12 mouse cellular contexts compared by ENCODE assay signal in the genomic region with DNA sequence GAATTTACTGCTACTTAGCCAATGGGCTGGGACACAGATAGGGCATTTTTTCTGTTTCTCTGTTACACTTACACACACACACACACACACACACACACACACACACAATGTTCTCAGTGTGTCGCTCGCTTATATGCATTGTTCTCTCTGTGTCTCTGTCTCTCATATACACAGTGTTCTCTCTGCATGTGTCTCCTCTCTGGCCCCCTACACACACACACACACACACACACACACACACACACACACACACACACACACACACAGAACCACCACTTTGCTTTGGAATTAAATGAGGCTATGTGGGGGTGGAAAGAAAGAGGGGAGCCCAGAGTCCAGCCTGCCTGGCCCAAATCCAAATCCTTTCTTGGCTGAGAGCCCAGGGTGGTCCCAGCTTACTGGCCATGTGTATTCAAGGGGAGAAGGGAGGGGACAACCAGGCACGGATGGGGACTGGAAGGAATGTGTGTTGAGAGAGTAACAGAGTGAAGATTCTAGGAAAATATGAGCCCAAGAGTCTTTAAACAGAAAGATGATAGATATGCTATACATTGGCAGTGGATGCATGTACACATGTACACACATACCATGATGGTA. TPM values are rescaled to one million over a fixed set of nuclear protein-coding genes. Genes with fewer than 3 reads are reported as not detected.
DNase-seq lines count a peak whose midpoint lies in the region; ATAC-seq lines count a peak whose summit lies in the region.
"Had no signal": no experiment of that assay in that cellular context is flagged by ENCODE, and none has a peak within 500 bp of the region (broad histone marks: within the 10 kb centered on the region; RNA-seq: fewer than 3 reads in every experiment).

No protein-coding gene starts in this region.

- intact Hi-C loops in left cerebral cortex, postnatal 4 days (cut with DNase I) = no loop called here
- intact Hi-C loops in left cerebral cortex, postnatal 36 days (cut with DNase I) = no loop called here

- H3K36me3 ChIP-seq in embryonic facial prominence, embryonic 12.5 days = no peaks in the 10 kb centered on the region
- H3K36me3 ChIP-seq in embryonic facial prominence, embryonic 10.5 days (replicated peaks) = no peaks in the 10 kb centered on the region
- no peaks in the 10 kb centered on the region for H3K36me3 ChIP-seq in forebrain, embryonic 15.5 days
- no peaks in the 10 kb centered on the region for H3K36me3 ChIP-seq in neural tube, embryonic 12.5 days
- H3K36me3 ChIP-seq: kidney, embryonic 15.5 days had no signal

- whole genome bisulfite sequencing in embryonic facial prominence, embryonic 12.5 days = 49% methylated on average over 3 of the region's 3 CpGs
- whole genome bisulfite sequencing in embryonic facial prominence, embryonic 10.5 days = 75% methylated on average over 3 of the region's 3 CpGs
- WGBS in forebrain, embryonic 15.5 days = 11% methylated on average over 3 of the region's 3 CpGs
- 63% methylated on average over 3 of the region's 3 CpGs for WGBS in neural tube, embryonic 12.5 days

- H3K4me1 ChIP-seq in embryonic facial prominence, embryonic 12.5 days = peaks cover 10% of the 10 kb centered on the region; the same call in 1 of the 2 replicates
- H3K4me1 ChIP-seq in embryonic facial prominence, embryonic 10.5 days = no peaks in the 10 kb centered on the region
- peaks cover 14% of the 10 kb centered on the region for H3K4me1 ChIP-seq in forebrain, embryonic 15.5 days
- peaks cover 14% of the 10 kb centered on the region; the same call in 1 of the 2 replicates for H3K4me1 ChIP-seq in neural tube, embryonic 12.5 days

- DNase-seq in embryonic facial prominence, embryonic 10.5 days (ENCODE audit: low spot score) = no peak
- peak; percentile 92 for DNase-seq in left cerebral cortex, postnatal 4 days
- no peak for DNase-seq in left cerebral cortex, postnatal 36 days (ENCODE audit: low spot score in 2 of 2)
- DNase-seq in adrenal gland, postnatal 25 days = no peak
- DNase-seq: adrenal gland, adult 2 months; B cell, adult 2 months; lung, postnatal 4 days had no signal

- H3K27ac ChIP-seq in embryonic facial prominence, embryonic 12.5 days = no peak overlapping the region
- no peak overlapping the region for H3K27ac ChIP-seq in embryonic facial prominence, embryonic 10.5 days (replicated peaks)
- H3K27ac ChIP-seq in forebrain, embryonic 15.5 days (replicated peaks) = peak overlapping the region; percentile 40; the same call in 1 of the 2 replicates
- no peak overlapping the region for H3K27ac ChIP-seq in neural tube, embryonic 12.5 days
- H3K27ac ChIP-seq: kidney, embryonic 15.5 days had no signal

- peaks cover 33% of the 10 kb centered on the region for H3K27me3 ChIP-seq in embryonic facial prominence, embryonic 12.5 days
- H3K27me3 ChIP-seq in embryonic facial prominence, embryonic 10.5 days (replicated peaks; ENCODE audit: low read depth, poor library complexity, severe bottlenecking) = peaks cover 33% of the 10 kb centered on the region
- peaks cover 3% of the 10 kb centered on the region; the same call in 1 of the 2 replicates for H3K27me3 ChIP-seq in forebrain, embryonic 15.5 days
- H3K27me3 ChIP-seq in neural tube, embryonic 12.5 days (replicated peaks) = peaks cover 17% of the 10 kb centered on the region

- H3K4me3 ChIP-seq in embryonic facial prominence, embryonic 12.5 days = no peak overlapping the region
- no peak overlapping the region for H3K4me3 ChIP-seq in embryonic facial prominence, embryonic 10.5 days
- H3K4me3 ChIP-seq in forebrain, embryonic 15.5 days = no peak overlapping the region
- H3K4me3 ChIP-seq in neural tube, embryonic 12.5 days = no peak overlapping the region
- H3K4me3 ChIP-seq: kidney, embryonic 15.5 days had no signal

- peak; percentile 69; the same call in 1 of the 2 replicates for ATAC-seq in embryonic facial prominence, embryonic 12.5 days (ENCODE audit: insufficient number of reproducible peaks, insufficient read depth, low FRiP score, low TSS enrichment)
- ATAC-seq in forebrain, embryonic 15.5 days (replicated peaks) = peak; percentile 78
- peak; percentile 82 for ATAC-seq in neural tube, embryonic 12.5 days (ENCODE audit: low FRiP score, low read depth)
- ATAC-seq in erythroblast, adult 5-6 weeks (replicated peaks; ENCODE audit: low FRiP score, poor library complexity, severe bottlenecking) = no peak

- no peak overlapping the region for H3K4me2 ChIP-seq in embryonic facial prominence, embryonic 12.5 days (replicated peaks)
- H3K4me2 ChIP-seq in forebrain, embryonic 15.5 days (replicated peaks) = no peak overlapping the region
- no peak overlapping the region for H3K4me2 ChIP-seq in neural tube, embryonic 12.5 days (replicated peaks)
- H3K4me2 ChIP-seq: kidney, embryonic 15.5 days had no signal

- H3K9ac ChIP-seq in embryonic facial prominence, embryonic 12.5 days = no peak overlapping the region
- H3K9ac ChIP-seq in forebrain, embryonic 15.5 days (replicated peaks) = no peak overlapping the region
- H3K9ac ChIP-seq in neural tube, embryonic 12.5 days = no peak overlapping the region
- H3K9ac ChIP-seq: kidney, embryonic 15.5 days had no signal

- no peaks in the 10 kb centered on the region for H3K9me3 ChIP-seq in embryonic facial prominence, embryonic 12.5 days
- H3K9me3 ChIP-seq in embryonic facial prominence, embryonic 10.5 days = no peaks in the 10 kb centered on the region
- no peaks in the 10 kb centered on the region for H3K9me3 ChIP-seq in forebrain, embryonic 15.5 days
- H3K9me3 ChIP-seq in neural tube, embryonic 12.5 days = no peaks in the 10 kb centered on the region
- H3K9me3 ChIP-seq: kidney, embryonic 15.5 days had no signal

RNA-seq across cellular contexts. Expression of a gene that starts 8.0 kb away (rescaled TPM):
- polyA plus RNA-seq in embryonic facial prominence, embryonic 12.5 days (2016; fragmentation: Nextera tagmentation; extraction: Ambion mirVana) = 1.8 and 2.4 TPM in 2 replicates
- 1.0 and 1.2 TPM in 2 replicates for polyA plus RNA-seq in embryonic facial prominence, embryonic 10.5 days (2016; fragmentation: Nextera tagmentation; extraction: Ambion mirVana)
- 10 to 100 TPM; 16.0 to 16.8 TPM for total RNA-seq in left cerebral cortex, postnatal 4 days (2021)
- 10 to 100 TPM; 14.0 to 22.9 TPM for total RNA-seq in left cerebral cortex, postnatal 36 days (2021)
- polyA plus RNA-seq in forebrain, embryonic 15.5 days (2015; fragmentation: Nextera tagmentation; extraction: Ambion mirVana) = 0.69 and 1.0 TPM in 2 replicates
- 7.1 and 8.8 TPM in 2 replicates for polyA plus RNA-seq in neural tube, embryonic 12.5 days (2016; fragmentation: Nextera tagmentation; extraction: Ambion mirVana)
- not detected in 2 replicates for total RNA-seq in erythroblast, adult 5-6 weeks (2015; ENCODE audit: low replicate concordance)
- not detected in 2 replicates for total RNA-seq in erythroblast, adult 5-6 weeks (2017; ENCODE audit: low replicate concordance)
- total RNA-seq in adrenal gland, postnatal 25 days (2021) = 0.33 and 1.3 TPM in 2 replicates
